Mouse (Mus musculus) lung, postnatal 10 days (tissue): ENCODE results near the gene Tnfrsf23.
A peak's percentile ranks its signal among the peaks of the same experiment; 100 is the strongest.
"Not testable (repeated sequence)": the region's sequence is repeated elsewhere in the genome, so short reads cannot be mapped to it uniquely, and the experiment has no call there.

Experiments
- DNase-seq: peaks from one replicate; pipeline ENCODE4 v3.0.0; 2021

Tnfrsf23 gene

GRCm38 (mm10) chr7:143685359-143686067 lies at the start of gene Tnfrsf23:
TSS of gene Tnfrsf23 (minus strand) at chr7:143685872.
- DNase-seq = peak; percentile 89

- DNase-seq = no peak
These were observed 48.1 kb upstream of the Tnfrsf23 start for GRCm38 (mm10) chr7:143733746-143734145.

GRCm38 (mm10) chr7:143729886-143730285 lies 44.2 kb upstream of the Tnfrsf23 start:
- DNase-seq = peak; percentile 77

- no peak for DNase-seq
These were observed 40.7 kb upstream of the Tnfrsf23 start for GRCm38 (mm10) chr7:143726396-143726795.

- DNase-seq = peak; percentile 76
These were observed 38.2 kb upstream of the Tnfrsf23 start for GRCm38 (mm10) chr7:143723841-143724240.

GRCm38 (mm10) chr7:143722646-143723045 lies 37.0 kb upstream of the Tnfrsf23 start:
- no peak for DNase-seq

GRCm38 (mm10) chr7:143717811-143718210 lies 32.1 kb upstream of the Tnfrsf23 start:
- peak; percentile 89 for DNase-seq

- DNase-seq = no peak
These were observed 27.7 kb upstream of the Tnfrsf23 start for GRCm38 (mm10) chr7:143713421-143713820.

GRCm38 (mm10) chr7:143712771-143713348 lies 27.2 kb upstream of the Tnfrsf23 start:
- DNase-seq = no peak

GRCm38 (mm10) chr7:143712023-143712422 lies 26.4 kb upstream of the Tnfrsf23 start:
- DNase-seq = peak; percentile 65

GRCm38 (mm10) chr7:143711381-143711780 lies 25.7 kb upstream of the Tnfrsf23 start:
- DNase-seq = peak; percentile 27

- DNase-seq = no peak
These were observed 23.7 kb upstream of the Tnfrsf23 start for GRCm38 (mm10) chr7:143709395-143709794.

GRCm38 (mm10) chr7:143706697-143707438 lies 21.2 kb upstream of the Tnfrsf23 start:
- DNase-seq = peak; percentile 97

GRCm38 (mm10) chr7:143696140-143696539 lies 10.5 kb upstream of the Tnfrsf23 start:
- peak; percentile 63 for DNase-seq

- DNase-seq = no peak
These were observed 8.9 kb upstream of the Tnfrsf23 start for GRCm38 (mm10) chr7:143694550-143694949.

GRCm38 (mm10) chr7:143692746-143693510 lies 7.3 kb upstream of the Tnfrsf23 start:
- DNase-seq = no peak

GRCm38 (mm10) chr7:143691909-143692308 lies 6.2 kb upstream of the Tnfrsf23 start:
- DNase-seq = no peak

- no peak for DNase-seq
These were observed 5.5 kb upstream of the Tnfrsf23 start for GRCm38 (mm10) chr7:143691181-143691580.

GRCm38 (mm10) chr7:143689946-143690345 lies 4.3 kb upstream of the Tnfrsf23 start:
- DNase-seq = no peak

GRCm38 (mm10) chr7:143689481-143689880 lies 3.8 kb upstream of the Tnfrsf23 start:
- no peak for DNase-seq

GRCm38 (mm10) chr7:143686676-143687075 lies 1.0 kb upstream of the Tnfrsf23 start:
- not testable (repeated sequence) for DNase-seq

- DNase-seq = not testable (repeated sequence)
These were observed 519 bp upstream of the Tnfrsf23 start for GRCm38 (mm10) chr7:143686191-143686590.

GRCm38 (mm10) chr7:143684569-143684968 lies 1.1 kb downstream of the Tnfrsf23 start:
- DNase-seq = not testable (repeated sequence)
